Mouse (Mus musculus) heart, embryonic 15.5 days (tissue): ENCODE data around the gene Tmem209. TPM values are rescaled to one million over a fixed set of nuclear protein-coding genes. Genes with fewer than 3 reads are reported as not detected.

ENCODE experiments used
- ATAC-seq: fragments of 200-750 bp; cut with Nextera tagmentation; replicated peaks from 2 replicates; pipeline ENCODE4 v1.8.0; 2017; ENCODE audit warnings: low read depth, moderate TSS enrichment; ENCODE audit not compliant: insufficient number of reproducible peaks, insufficient read depth, low FRiP score
- H3K27ac ChIP-seq: fragments of 300-500 bp; sonication (generic); 2 replicates; pipeline ENCODE4 v1.5.1; 2015; ENCODE audit warnings: mild to moderate bottlenecking, inconsistent platforms
- H3K27me3 ChIP-seq: fragments of 300-500 bp; sonication (generic); 2 replicates; pipeline ENCODE4 v1.6.1; 2015; ENCODE audit warnings: inconsistent platforms
- H3K36me3 ChIP-seq: fragments of 300-500 bp; sonication (generic); 2 replicates; pipeline ENCODE4 v1.6.1; 2015; ENCODE audit warnings: mild to moderate bottlenecking, inconsistent platforms
- H3K4me1 ChIP-seq: fragments of 300-500 bp; sonication (generic); replicated peaks from 2 replicates; pipeline ENCODE4 v1.6.1; 2015; ENCODE audit warnings: inconsistent platforms
- H3K4me2 ChIP-seq: fragments of 300-500 bp; sonication (generic); 2 replicates; pipeline ENCODE4 v1.6.1; 2015; ENCODE audit warnings: inconsistent platforms, mild to moderate bottlenecking, moderate library complexity
- H3K4me3 ChIP-seq: fragments of 300-500 bp; sonication (generic); 2 replicates; pipeline ENCODE4 v1.5.1; 2015; ENCODE audit warnings: mild to moderate bottlenecking, inconsistent platforms
- H3K9ac ChIP-seq: fragments of 300-500 bp; sonication (generic); 2 replicates; pipeline ENCODE4 v1.6.1; 2015; ENCODE audit warnings: mild to moderate bottlenecking, inconsistent platforms
- H3K9me3 ChIP-seq: fragments of 300-500 bp; sonication (generic); replicated peaks from 2 replicates; pipeline ENCODE4 v1.6.1; 2016; ENCODE audit warnings: inconsistent platforms
- WGBS: fragments of 180-500 bp; shearing (Covaris S2); methylation state at CpG from one replicate; pipeline ENCODE4 v1.1.7; 2015; ENCODE audit warnings: mixed read lengths; 5-methylcytosine and 5-hydroxymethylcytosine counted together
- polyA plus RNA-seq: library from polyadenylated mRNA; unstranded; fragments of >200 nt; fragmentation: Nextera tagmentation; extraction: Ambion mirVana; gene quantifications from 2 replicates; pipeline ENCODE4 v1.2.1, GENCODE M21; 2015

The Tmem209 gene
- polyA plus RNA-seq, 1 experiment from 2014 or later: 19.8 TPM

DNA sequence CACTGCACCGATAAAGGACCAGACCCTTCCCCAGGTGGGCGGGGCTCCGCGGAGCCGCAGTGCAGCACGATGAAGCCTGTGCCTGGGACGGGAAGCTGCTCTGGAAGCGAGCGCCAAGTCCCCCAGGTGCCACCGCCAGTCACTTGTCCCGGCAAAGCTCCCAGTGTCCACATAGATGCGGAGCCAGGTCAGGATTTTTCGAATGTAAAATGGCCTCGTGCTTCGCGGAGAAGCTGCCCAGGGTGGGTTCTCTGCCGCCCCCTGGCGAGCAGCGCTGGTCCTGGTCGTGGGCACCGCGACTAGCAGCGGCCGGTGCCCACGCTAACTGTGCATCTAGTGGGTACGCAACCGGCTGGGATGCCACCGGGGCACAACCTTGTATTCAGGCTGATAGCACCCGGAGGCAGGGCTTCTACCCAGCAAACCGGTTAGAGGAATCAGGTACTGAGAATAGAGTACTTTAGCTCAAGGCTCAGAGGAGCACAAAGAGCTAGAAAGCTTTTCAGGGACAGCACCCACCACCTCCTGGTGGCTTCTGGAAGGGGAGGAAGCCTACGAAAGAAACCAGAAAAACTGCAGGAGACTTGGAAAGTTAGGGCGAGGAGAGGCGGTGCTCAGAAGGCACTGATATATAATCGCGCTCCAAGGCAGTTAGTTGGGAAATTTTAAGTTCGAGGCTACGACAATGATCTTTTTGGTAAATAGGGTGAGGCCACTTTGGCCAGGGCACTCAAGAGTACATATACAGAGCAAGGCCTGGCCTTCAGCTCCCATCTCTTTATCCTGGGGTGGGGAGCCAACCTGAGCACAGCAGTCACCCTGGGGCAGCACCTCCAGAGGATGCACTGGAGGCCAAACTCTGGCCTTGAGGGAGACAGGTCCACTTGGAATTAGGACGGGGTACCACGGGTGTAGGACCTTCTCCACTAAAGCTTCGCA lies 49.5 kb downstream of the Tmem209 start:
- WGBS: 10% methylated on average over 40 of the region's 40 CpGs
- peak overlapping the region; percentile 82 for H3K4me2 ChIP-seq
- ATAC-seq: peak; percentile 25
- H3K36me3 ChIP-seq: no peaks in the 10 kb centered on the region
- peak overlapping the region; percentile 53; the same call in 1 of the 2 replicates for H3K9ac ChIP-seq
- peaks cover 44% of the 10 kb centered on the region for H3K4me1 ChIP-seq
- peak overlapping the region; percentile 81 for H3K27ac ChIP-seq
- no peaks in the 10 kb centered on the region for H3K27me3 ChIP-seq
- no peaks in the 10 kb centered on the region for H3K9me3 ChIP-seq
- peak overlapping the region; percentile 51 for H3K4me3 ChIP-seq

DNA sequence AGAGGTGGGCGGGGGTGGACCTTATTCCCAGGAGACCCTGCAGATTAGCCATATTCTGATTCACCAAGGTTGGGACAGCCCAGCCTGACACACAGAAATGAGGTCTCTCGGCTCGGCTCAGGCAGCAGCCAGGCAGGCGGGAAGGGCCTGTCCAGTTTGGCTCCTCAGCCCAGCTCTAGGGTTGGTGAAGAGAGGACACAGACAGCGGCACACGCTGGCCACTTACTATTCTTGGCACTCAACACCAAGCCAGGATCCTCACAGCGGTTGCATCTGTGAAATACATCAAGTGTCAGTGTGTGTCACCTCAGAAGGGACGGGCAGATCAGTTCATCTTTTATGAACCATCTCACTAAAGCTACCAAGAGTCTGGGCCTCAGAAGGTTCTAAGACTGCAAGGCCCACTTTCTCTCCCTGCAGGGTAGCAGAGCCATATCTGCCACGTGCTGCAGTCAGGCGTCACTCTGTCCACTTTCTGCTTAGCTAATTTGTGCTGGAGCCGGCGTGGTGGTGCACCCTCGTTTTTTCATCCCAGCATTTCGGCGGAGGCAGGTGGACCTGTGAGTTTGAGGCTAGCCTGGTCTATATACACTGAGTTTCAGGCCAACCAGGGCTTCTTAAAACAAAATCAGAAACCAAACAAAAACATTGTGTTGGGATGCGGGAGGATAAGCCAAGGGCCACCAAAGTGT lies 50.4 kb downstream of the Tmem209 start:
- peak overlapping the region; percentile 81 for H3K27ac ChIP-seq
- H3K4me1 ChIP-seq: peaks cover 44% of the 10 kb centered on the region
- peak overlapping the region; percentile 82 for H3K4me2 ChIP-seq
- peak overlapping the region; percentile 51 for H3K4me3 ChIP-seq
- WGBS: 49% methylated on average over 16 of the region's 16 CpGs
- H3K27me3 ChIP-seq: no peaks in the 10 kb centered on the region
- peak overlapping the region; percentile 53; the same call in 1 of the 2 replicates for H3K9ac ChIP-seq
- no peaks in the 10 kb centered on the region for H3K36me3 ChIP-seq
- no peak for ATAC-seq
- H3K9me3 ChIP-seq: no peaks in the 10 kb centered on the region

DNA sequence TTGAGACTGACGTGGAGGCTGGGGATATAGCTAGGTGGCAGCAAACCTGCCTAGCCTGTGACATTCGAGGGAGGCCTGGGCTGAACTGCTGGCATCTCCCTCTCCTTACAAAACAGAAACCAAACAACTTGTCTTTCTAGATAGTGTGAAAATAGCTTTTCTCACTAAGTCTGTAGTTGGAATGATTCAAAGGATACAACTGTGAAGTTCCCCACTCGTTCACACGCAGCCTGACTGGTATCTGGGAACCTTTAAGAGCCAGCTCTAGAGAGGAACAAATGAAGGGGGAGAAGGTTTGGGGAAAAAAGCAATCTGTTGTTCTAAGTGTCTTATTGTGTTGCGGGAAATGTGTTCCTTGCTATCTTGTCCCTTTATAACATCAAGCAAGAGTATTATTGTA lies 51.0 kb downstream of the Tmem209 start:
- no peak overlapping the region for H3K4me2 ChIP-seq
- 81% methylated on average over 5 of the region's 5 CpGs for WGBS

DNA sequence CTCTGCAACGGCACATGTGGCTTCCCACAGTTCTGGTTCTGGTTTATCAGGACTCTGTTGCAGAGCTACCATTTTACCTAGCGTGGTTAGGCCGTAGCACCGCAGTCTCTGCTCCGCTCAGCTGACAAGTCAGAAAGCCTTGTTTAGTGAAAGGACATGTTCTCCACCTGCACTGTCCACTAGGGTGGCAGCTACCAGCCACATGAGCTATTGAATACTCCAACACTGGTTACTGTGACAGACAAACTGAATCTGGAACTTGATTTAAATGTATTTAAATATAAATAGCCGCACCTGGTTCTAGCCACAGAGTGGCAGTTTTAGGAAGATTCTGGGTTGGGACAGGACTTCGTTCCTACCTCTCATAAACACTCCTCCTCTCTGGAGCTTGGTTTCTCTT lies 52.6 kb downstream of the Tmem209 start:
- WGBS: 91% methylated on average over 7 of the region's 7 CpGs
- ATAC-seq: no peak
- Histone ChIP-seq H3K4me3 (no peak overlapping the region), H3K9me3 (no peaks in the 10 kb centered on the region), H3K27ac (no peak overlapping the region), H3K36me3 (peaks cover 7% of the 10 kb centered on the region; the same call in 1 of the 2 replicates), H3K4me2 (no peak overlapping the region), H3K9ac (no peak overlapping the region), H3K27me3 (no peaks in the 10 kb centered on the region), H3K4me1 (peaks cover 33% of the 10 kb centered on the region)

More for the DNA sequence above, 51.0 kb downstream of the Tmem209 start:
- Histone ChIP-seq H3K4me1 (peaks cover 43% of the 10 kb centered on the region), H3K4me3 (no peak overlapping the region), H3K9ac (no peak overlapping the region), H3K27ac (no peak overlapping the region; the same call in 1 of the 2 replicates), H3K27me3 (no peaks in the 10 kb centered on the region), H3K9me3 (no peaks in the 10 kb centered on the region), H3K36me3 (no peaks in the 10 kb centered on the region)
- no peak for ATAC-seq

DNA sequence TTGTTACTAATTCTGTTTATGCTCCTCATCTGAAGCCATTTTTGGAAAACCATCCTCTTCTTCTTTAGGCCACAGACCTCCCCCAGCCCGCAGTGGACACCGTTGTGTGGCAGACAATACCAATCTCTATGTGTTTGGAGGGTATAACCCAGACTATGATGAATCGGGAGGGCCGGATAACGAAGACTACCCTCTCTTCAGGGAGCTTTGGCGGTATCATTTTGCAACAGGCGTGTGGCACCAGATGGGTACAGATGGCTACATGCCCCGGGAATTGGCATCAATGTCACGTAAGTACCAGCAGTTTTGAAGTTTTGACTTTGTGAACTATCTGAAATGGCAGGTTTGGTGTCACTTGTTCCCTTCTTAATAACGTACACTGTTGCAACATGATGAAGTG lies 70.0 kb downstream of the Tmem209 start:
- H3K36me3 ChIP-seq: peaks cover 31% of the 10 kb centered on the region
- H3K9ac ChIP-seq: no peak overlapping the region
- no peak overlapping the region for H3K4me2 ChIP-seq
- no peak overlapping the region for H3K4me3 ChIP-seq
- no peaks in the 10 kb centered on the region for H3K9me3 ChIP-seq
- ATAC-seq: no peak
- WGBS: 96% methylated on average over 10 of the region's 10 CpGs
- H3K27me3 ChIP-seq: no peaks in the 10 kb centered on the region
- H3K27ac ChIP-seq: no peak overlapping the region
- H3K4me1 ChIP-seq: peaks cover 6% of the 10 kb centered on the region; the same call in 1 of the 2 replicates

DNA sequence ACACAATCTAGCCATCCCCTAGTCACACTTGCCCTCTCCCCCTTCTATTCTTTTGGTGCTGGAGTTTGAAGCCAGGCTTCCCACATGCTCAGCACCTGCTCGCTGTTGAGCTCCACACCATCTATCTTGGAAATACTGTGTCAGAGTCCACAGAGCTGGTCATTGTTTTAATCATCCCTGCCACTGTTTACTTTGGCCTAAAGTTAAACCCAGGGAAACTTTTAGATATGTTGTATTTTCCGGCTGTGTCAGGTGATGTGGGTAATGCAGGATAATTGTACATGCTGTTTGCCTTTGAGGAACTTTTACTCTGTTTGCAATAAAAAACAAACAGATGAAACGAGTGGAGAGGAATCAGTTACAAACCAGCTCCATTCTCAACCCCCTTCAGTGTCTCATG lies 72.5 kb downstream of the Tmem209 start:
- no peak overlapping the region for H3K27ac ChIP-seq
- H3K9ac ChIP-seq: no peak overlapping the region
- no peaks in the 10 kb centered on the region for H3K9me3 ChIP-seq
- no peak overlapping the region for H3K4me2 ChIP-seq
- 62% methylated on average over 3 of the region's 3 CpGs for WGBS
- H3K27me3 ChIP-seq: no peaks in the 10 kb centered on the region
- H3K36me3 ChIP-seq: peaks cover 12% of the 10 kb centered on the region; the same call in 1 of the 2 replicates
- H3K4me3 ChIP-seq: no peak overlapping the region
- H3K4me1 ChIP-seq: peaks cover 13% of the 10 kb centered on the region; the same call in 1 of the 2 replicates
- no peak for ATAC-seq

DNA sequence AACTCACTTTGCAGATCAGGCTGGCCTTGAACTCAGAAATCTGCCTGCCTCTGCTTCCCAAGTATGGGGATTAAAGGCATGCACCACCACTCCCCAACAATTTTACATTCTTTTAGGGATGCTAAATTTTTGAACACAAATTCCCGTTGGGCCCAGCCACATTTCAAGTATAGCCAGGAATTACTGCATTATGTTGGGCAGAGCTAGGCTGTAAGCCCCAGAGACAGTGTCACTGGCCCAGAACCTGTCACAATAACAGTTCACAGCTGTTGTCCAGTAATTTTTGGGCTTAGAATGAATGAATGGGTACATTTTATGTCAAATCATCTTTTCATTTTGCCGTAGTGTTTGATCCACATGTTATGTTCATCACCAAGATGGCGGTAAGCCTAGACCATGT lies 73.1 kb downstream of the Tmem209 start:
- no peak overlapping the region for H3K27ac ChIP-seq
- H3K9me3 ChIP-seq: no peaks in the 10 kb centered on the region
- H3K36me3 ChIP-seq: peaks cover 6% of the 10 kb centered on the region; the same call in 1 of the 2 replicates
- no peak overlapping the region for H3K9ac ChIP-seq
- peaks cover 13% of the 10 kb centered on the region; the same call in 1 of the 2 replicates for H3K4me1 ChIP-seq
- 83% methylated on average over 3 of the region's 3 CpGs for WGBS
- H3K27me3 ChIP-seq: no peaks in the 10 kb centered on the region
- H3K4me2 ChIP-seq: no peak overlapping the region
- H3K4me3 ChIP-seq: no peak overlapping the region
- no peak for ATAC-seq

DNA sequence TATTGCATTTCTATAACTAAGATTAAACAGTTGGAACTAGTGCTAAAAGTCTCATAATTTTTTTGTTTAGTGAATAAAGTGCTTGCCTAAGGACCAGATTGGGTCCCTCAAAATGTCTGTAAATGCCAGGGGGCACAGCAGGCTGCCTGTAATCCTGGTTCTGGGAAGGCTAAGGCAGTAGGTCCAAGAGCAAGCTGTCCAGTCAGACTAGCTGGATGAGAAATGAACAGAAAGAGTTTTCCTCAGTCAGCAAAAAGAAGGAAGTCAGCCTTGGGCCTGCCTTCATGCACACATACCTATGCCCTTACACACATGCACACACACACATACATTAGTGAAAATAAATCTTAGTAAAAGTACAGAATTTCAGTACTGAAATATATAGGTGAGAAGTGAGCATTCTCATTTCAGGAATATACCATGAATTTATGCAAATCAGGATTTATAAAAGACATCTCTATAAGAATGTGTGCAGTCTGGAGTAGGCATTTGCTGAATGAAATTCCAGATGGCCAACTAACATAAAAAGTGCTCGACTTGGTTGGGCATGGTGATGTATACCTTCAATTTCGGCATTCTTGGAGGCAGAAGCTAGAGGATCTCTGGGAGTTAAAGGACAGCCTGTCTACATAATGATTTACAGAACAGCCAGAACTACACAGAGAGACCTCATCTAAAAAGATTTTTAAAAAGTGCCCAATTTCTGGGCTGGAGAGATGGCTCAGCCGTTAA lies 77.0 kb downstream of the Tmem209 start:
- Histone ChIP-seq H3K9me3 (no peaks in the 10 kb centered on the region), H3K4me1 (peaks cover 13% of the 10 kb centered on the region; the same call in 1 of the 2 replicates), H3K9ac (no peak overlapping the region), H3K27me3 (no peaks in the 10 kb centered on the region), H3K27ac (peak overlapping the region; percentile 47), H3K36me3 (no peaks in the 10 kb centered on the region), H3K4me2 (no peak overlapping the region), H3K4me3 (no peak overlapping the region)
- ATAC-seq: no peak
- 35% methylated on average over 3 of the region's 3 CpGs for WGBS

Other genes with a start within 250 kb of the Tmem209 start
- gene Ube2h, start 205.2 kb downstream of the Tmem209 start, polyA plus RNA-seq: 40.9 and 46.3 TPM in 2 replicates
- 36.1 and 42.4 TPM in 2 replicates for gene Zc3hc1, start 118.8 kb downstream of the Tmem209 start, polyA plus RNA-seq
- gene Klhdc10, start 107.9 kb downstream of the Tmem209 start, polyA plus RNA-seq: 14.8 and 19.5 TPM in 2 replicates
- 0.14 TPM in 1 of 2 replicates, not detected in the other for gene Ssmem1, start 66 bp upstream of the Tmem209 start, polyA plus RNA-seq
- 2.1 and 3.9 TPM in 2 replicates for gene Cpa2, start 31.8 kb upstream of the Tmem209 start, polyA plus RNA-seq
- gene Cpa4, start 58.6 kb upstream of the Tmem209 start, polyA plus RNA-seq: 1.6 and 2.4 TPM in 2 replicates
- 0.32 and 0.58 TPM in 2 replicates for gene Cpa5, start 101.2 kb upstream of the Tmem209 start, polyA plus RNA-seq
- 3.2 and 5.0 TPM in 2 replicates for gene Cpa1, start 129.4 kb upstream of the Tmem209 start, polyA plus RNA-seq
- 9.3 and 10.0 TPM in 2 replicates for gene Cep41, start 184.0 kb upstream of the Tmem209 start, polyA plus RNA-seq
- 1,527 and 1,993 TPM in 2 replicates for gene Mest, start 213.8 kb upstream of the Tmem209 start, polyA plus RNA-seq